Mouse (Mus musculus) liver, adult 2 months (tissue): ENCODE results near the gene Armcx3. TPM values are rescaled to one million over a fixed set of nuclear protein-coding genes. Genes with fewer than 3 reads are reported as not detected.
"Not testable (repeated sequence)": the region's sequence is repeated elsewhere in the genome, so short reads cannot be mapped to it uniquely, and the experiment has no call there.

Experiments used
- DNase-seq: peaks from one replicate; pipeline ENCODE4 v3.0.0-alpha.2; 2011; ENCODE audit warnings: low read depth, low spot score; ENCODE audit errors: extremely low read depth
- H3K27ac ChIP-seq: fragments of 200-500 bp; replicated peaks from 2 replicates; pipeline ENCODE4 v1.5.1; 2012; ENCODE audit warnings: low read depth, mild to moderate bottlenecking, control low read depth, inconsistent platforms, low read length; ENCODE audit not compliant: insufficient read depth
- H3K27me3 ChIP-seq: fragments of 200-500 bp; 2 replicates; pipeline ENCODE4 v1.6.1; 2012; ENCODE audit warnings: mild to moderate bottlenecking, moderate library complexity, low read length, inconsistent platforms; ENCODE audit not compliant: control insufficient read depth, insufficient read depth
- H3K36me3 ChIP-seq: fragments of 200-500 bp; 2 replicates; pipeline ENCODE4 v1.6.1; 2012; ENCODE audit warnings: low read length, inconsistent platforms; ENCODE audit not compliant: control insufficient read depth, insufficient read depth
- H3K4me1 ChIP-seq: fragments of 200-500 bp; 2 replicates; pipeline ENCODE4 v1.6.1; 2011; ENCODE audit warnings: low read length; ENCODE audit not compliant: control insufficient read depth, insufficient read depth
- H3K4me3 ChIP-seq: fragments of 200-500 bp; 2 replicates; pipeline ENCODE4 v1.5.1; 2011; ENCODE audit warnings: low read depth, mild to moderate bottlenecking, control low read depth, low read length, moderate library complexity; ENCODE audit not compliant: insufficient read depth
- H3K79me2 ChIP-seq: fragments of 200-500 bp; 2 replicates; pipeline ENCODE4 v1.6.1; 2012; ENCODE audit warnings: inconsistent platforms, mild to moderate bottlenecking, low read length, moderate library complexity; ENCODE audit not compliant: control insufficient read depth, insufficient read depth
- H3K9ac ChIP-seq: fragments of 200-500 bp; 2 replicates; pipeline ENCODE4 v1.6.1; 2012; ENCODE audit warnings: low read depth, mild to moderate bottlenecking, control low read depth, inconsistent platforms, low read length
- CTCF ChIP-seq: fragments of 200-500 bp; IDR thresholded peaks from 2 replicates; pipeline ENCODE4 v1.5.1; 2011; ENCODE audit warnings: low read depth, low read length, control low read depth
- POLR2A ChIP-seq: fragments of 200-500 bp; IDR thresholded peaks from 2 replicates; pipeline ENCODE4 v1.6.1; 2011; ENCODE audit warnings: low read length, control low read depth; ENCODE audit not compliant: insufficient read depth; ENCODE audit errors: extremely low read depth
- WGBS: fragments of 180-500 bp; shearing (Covaris S2); methylation state at CpG from one replicate; pipeline ENCODE4 v1.1.7; 2018; 5-methylcytosine and 5-hydroxymethylcytosine counted together
- polyA plus RNA-seq: library from polyadenylated mRNA; depleted of rRNA; stranded (reverse); fragments of >200 nt; gene quantifications from 2 replicates; pipeline ENCODE4 v1.2.3, GENCODE M21; 2012; rRNA removed
- total RNA-seq: library from RNA; depleted of rRNA; stranded (reverse); fragments of >200 nt; gene quantifications from 2 replicates; pipeline ENCODE4 v1.2.3, GENCODE M21; 2014; rRNA removed

Armcx3 gene
- total RNA-seq (8.7 and 10.6 TPM in 2 replicates), polyA plus RNA-seq (1.4 and 2.3 TPM in 2 replicates)

- Histone ChIP-seq H3K36me3 (no peaks in the 10 kb centered on the region), H3K27ac (peak within 1 kb of the TSS; percentile 70), H3K27me3 (no peaks in the 10 kb centered on the region), H3K4me3 (peak within 1 kb of the TSS; percentile 93), H3K9ac (peak within 1 kb of the TSS; percentile 92), H3K4me1 (no peaks in the 10 kb centered on the region), H3K79me2 (no peaks in the 10 kb centered on the region)
- WGBS = under 1% methylated on average over 45 of the region's 46 CpGs
- TF ChIP-seq CTCF = no peak
- TF ChIP-seq POLR2A = no peak
- peak; percentile 58 for DNase-seq
These were observed at the start of gene Armcx3 for GRCm38 (mm10) chrX:134756434-134757292. Armcx3 (plus strand) TSS chrX:134756595.

GRCm38 (mm10) chrX:134716863-134717262 lies 39.5 kb upstream of the Armcx3 start:
- Histone ChIP-seq H3K27me3 (no peaks in the 10 kb centered on the region), H3K79me2 (no peaks in the 10 kb centered on the region), H3K27ac (no peak overlapping the region), H3K36me3 (no peaks in the 10 kb centered on the region), H3K4me1 (peaks cover 5% of the 10 kb centered on the region; the same call in 1 of the 2 replicates), H3K9ac (no peak overlapping the region), H3K4me3 (no peak overlapping the region)
- TF ChIP-seq CTCF (no peak), POLR2A (no peak)
- WGBS = 70% methylated on average over 3 of the region's 3 CpGs
- DNase-seq = no peak

- DNase-seq = no peak
- no peak for TF ChIP-seq POLR2A
- no peak for TF ChIP-seq CTCF
- Histone ChIP-seq H3K9ac (peak within 1 kb of the TSS; percentile 60), H3K27ac (peak within 1 kb of the TSS; percentile 71), H3K27me3 (no peaks in the 10 kb centered on the region), H3K36me3 (no peaks in the 10 kb centered on the region), H3K4me3 (peak within 1 kb of the TSS; percentile 53), H3K4me1 (peaks cover 5% of the 10 kb centered on the region; the same call in 1 of the 2 replicates), H3K79me2 (no peaks in the 10 kb centered on the region)
- 2% methylated on average over 16 of the region's 16 CpGs for WGBS
These were observed 38.6 kb upstream of the Armcx3 start, which contains the start of gene Armcx1 for GRCm38 (mm10) chrX:134717752-134718308. Armcx1 (plus strand) TSS chrX:134717963.

- DNase-seq = no peak
- TF ChIP-seq CTCF (no peak), POLR2A (no peak)
- H3K27ac ChIP-seq = no peak overlapping the region
- peaks cover 5% of the 10 kb centered on the region; the same call in 1 of the 2 replicates for H3K4me1 ChIP-seq
- H3K9ac ChIP-seq = no peak overlapping the region
- peak overlapping the region; percentile 53 for H3K4me3 ChIP-seq
- H3K79me2 ChIP-seq = no peaks in the 10 kb centered on the region
- 0% methylated on average over 14 of the region's 14 CpGs for WGBS
- no peaks in the 10 kb centered on the region for H3K27me3 ChIP-seq
- no peaks in the 10 kb centered on the region for H3K36me3 ChIP-seq
These were observed 37.9 kb upstream of the Armcx3 start for GRCm38 (mm10) chrX:134718524-134718923.

GRCm38 (mm10) chrX:134723762-134724161 lies 32.6 kb upstream of the Armcx3 start:
- not testable (repeated sequence) for H3K9ac ChIP-seq, H3K4me1 ChIP-seq, H3K36me3 ChIP-seq, H3K4me3 ChIP-seq, H3K27me3 ChIP-seq, H3K27ac ChIP-seq, DNase-seq, H3K79me2 ChIP-seq
- 47% methylated on average over 2 of the region's 2 CpGs for WGBS

GRCm38 (mm10) chrX:134729778-134730177 lies 26.6 kb upstream of the Armcx3 start:
- Histone ChIP-seq H3K27ac (no peak overlapping the region), H3K4me3 (no peak overlapping the region), H3K9ac (no peak overlapping the region), H3K4me1 (no peaks in the 10 kb centered on the region), H3K79me2 (no peaks in the 10 kb centered on the region), H3K36me3 (no peaks in the 10 kb centered on the region), H3K27me3 (no peaks in the 10 kb centered on the region)
- peak; percentile 11 for DNase-seq
- 26% methylated on average over 4 of the region's 4 CpGs for WGBS
- 0 out of 2 replicates have a peak, but pooled peaks have one; percentile 11 for TF ChIP-seq CTCF
- no peak for TF ChIP-seq POLR2A
